Mouse (Mus musculus) stomach, embryonic 16.5 days (tissue): ENCODE measurements around the gene Med12l. TPM values are rescaled to one million over a fixed set of nuclear protein-coding genes. Genes with fewer than 3 reads are reported as not detected.

Experiments used
- ATAC-seq: fragments of 200-750 bp; cut with Nextera tagmentation; 2 replicates; pipeline ENCODE4 v1.8.0; 2017; ENCODE audit warnings: moderate number of reproducible peaks, moderate TSS enrichment; ENCODE audit not compliant: insufficient read depth, low FRiP score
- H3K27ac ChIP-seq: fragments of 300-500 bp; sonication (generic); 2 replicates; pipeline ENCODE4 v1.5.1; 2014; ENCODE audit warnings: low read length
- H3K27me3 ChIP-seq: fragments of 300-500 bp; sonication (generic); 2 replicates; pipeline ENCODE4 v1.6.1; 2014; ENCODE audit warnings: low read length, control low read depth, mixed read lengths; ENCODE audit not compliant: control insufficient read depth, insufficient read depth
- H3K36me3 ChIP-seq: fragments of 300-500 bp; sonication (generic); 2 replicates; pipeline ENCODE4 v1.6.1; 2014; ENCODE audit warnings: low read length; ENCODE audit not compliant: control insufficient read depth, insufficient read depth
- H3K4me1 ChIP-seq: fragments of 300-500 bp; sonication (generic); 2 replicates; pipeline ENCODE4 v1.6.1; 2014; ENCODE audit warnings: low read length, control low read depth, mixed read lengths; ENCODE audit not compliant: control insufficient read depth, insufficient read depth
- H3K4me2 ChIP-seq: fragments of 300-500 bp; sonication (generic); 2 replicates; pipeline ENCODE4 v1.6.1; 2014; ENCODE audit warnings: low read depth, low read length, mixed read lengths
- H3K4me3 ChIP-seq: fragments of 300-500 bp; sonication (generic); replicated peaks from 2 replicates; pipeline ENCODE4 v1.5.1; 2014; ENCODE audit warnings: mild to moderate bottlenecking, low read length
- H3K9ac ChIP-seq: fragments of 300-500 bp; sonication (generic); 2 replicates; pipeline ENCODE4 v1.6.1; 2014; ENCODE audit warnings: low read length
- H3K9me3 ChIP-seq: fragments of 300-500 bp; sonication (generic); replicated peaks from 2 replicates; pipeline ENCODE4 v1.6.1; 2016; ENCODE audit warnings: low read length, control low read depth; ENCODE audit not compliant: control insufficient read depth
- WGBS: fragments of 180-500 bp; shearing (Covaris S2); extraction: QIAGEN DNeasy Blood & Tissue Kit; methylation state at CpG from one replicate; pipeline ENCODE4 v1.1.7; 2014; 5-methylcytosine and 5-hydroxymethylcytosine counted together
- polyA plus RNA-seq: library from polyadenylated mRNA; unstranded; fragments of >200 nt; fragmentation: Nextera tagmentation; extraction: Ambion mirVana; gene quantifications from 2 replicates; pipeline ENCODE4 v1.2.1, GENCODE M21; 2015

Med12l gene
- polyA plus RNA-seq, 1 experiment from 2014 or later: 1.2 TPM

GRCm38 (mm10) chr3:59270811-59271210 lies 265.2 kb downstream of the Med12l start:
- 91% methylated on average over 6 of the region's 6 CpGs for WGBS
- H3K9me3 ChIP-seq: no peaks in the 10 kb centered on the region
- H3K27me3 ChIP-seq: no peaks in the 10 kb centered on the region
- H3K36me3 ChIP-seq: no peaks in the 10 kb centered on the region
- ATAC-seq: no peak
- no peak overlapping the region for H3K4me2 ChIP-seq
- no peak overlapping the region for H3K27ac ChIP-seq
- H3K4me1 ChIP-seq: no peaks in the 10 kb centered on the region
- H3K9ac ChIP-seq: no peak overlapping the region
- H3K4me3 ChIP-seq: no peak overlapping the region

- no peak for ATAC-seq
Measured at GRCm38 (mm10) chr3:59277502-59278253, 272.1 kb downstream of the Med12l start.

GRCm38 (mm10) chr3:59278254-59278533 lies 272.6 kb downstream of the Med12l start:
- ATAC-seq: no peak
- H3K9me3 ChIP-seq: no peaks in the 10 kb centered on the region
- 89% methylated on average over 3 of the region's 3 CpGs for WGBS
- no peak overlapping the region for H3K27ac ChIP-seq
- no peak overlapping the region for H3K9ac ChIP-seq
- H3K4me2 ChIP-seq: no peak overlapping the region
- H3K36me3 ChIP-seq: no peaks in the 10 kb centered on the region
- no peaks in the 10 kb centered on the region for H3K27me3 ChIP-seq
- H3K4me1 ChIP-seq: no peaks in the 10 kb centered on the region
- H3K4me3 ChIP-seq: no peak overlapping the region

More at GRCm38 (mm10) chr3:59277502-59278253, 272.1 kb downstream of the Med12l start:
- H3K36me3 ChIP-seq: no peaks in the 10 kb centered on the region
- H3K9ac ChIP-seq: no peak overlapping the region
- WGBS: 38% methylated on average over 3 of the region's 3 CpGs
- no peak overlapping the region for H3K4me2 ChIP-seq
- H3K9me3 ChIP-seq: no peaks in the 10 kb centered on the region
- H3K27me3 ChIP-seq: no peaks in the 10 kb centered on the region
- no peak overlapping the region for H3K27ac ChIP-seq
- no peaks in the 10 kb centered on the region for H3K4me1 ChIP-seq
- H3K4me3 ChIP-seq: no peak overlapping the region

GRCm38 (mm10) chr3:59278620-59279019 lies 273.0 kb downstream of the Med12l start:
- H3K27ac ChIP-seq: no peak overlapping the region
- no peaks in the 10 kb centered on the region for H3K27me3 ChIP-seq
- no peaks in the 10 kb centered on the region for H3K36me3 ChIP-seq
- ATAC-seq: no peak
- no peak overlapping the region for H3K4me3 ChIP-seq
- H3K4me1 ChIP-seq: no peaks in the 10 kb centered on the region
- no peak overlapping the region for H3K4me2 ChIP-seq
- H3K9me3 ChIP-seq: no peaks in the 10 kb centered on the region
- H3K9ac ChIP-seq: no peak overlapping the region

- H3K27ac ChIP-seq: no peak overlapping the region
- no peak for ATAC-seq
- H3K9ac ChIP-seq: no peak overlapping the region
- H3K4me3 ChIP-seq: no peak overlapping the region
- H3K27me3 ChIP-seq: no peaks in the 10 kb centered on the region
- H3K4me1 ChIP-seq: no peaks in the 10 kb centered on the region
- no peaks in the 10 kb centered on the region for H3K9me3 ChIP-seq
- WGBS: 53% methylated on average over 2 of the region's 2 CpGs
- H3K36me3 ChIP-seq: no peaks in the 10 kb centered on the region
- no peak overlapping the region for H3K4me2 ChIP-seq
Measured at GRCm38 (mm10) chr3:59290551-59290950, 284.9 kb downstream of the Med12l start.

- H3K9ac ChIP-seq: no peak overlapping the region
- H3K4me2 ChIP-seq: no peak overlapping the region
- WGBS: 81% methylated on average over 5 of the region's 5 CpGs
- no peaks in the 10 kb centered on the region for H3K9me3 ChIP-seq
- H3K27ac ChIP-seq: no peak overlapping the region
- no peak overlapping the region for H3K4me3 ChIP-seq
- no peaks in the 10 kb centered on the region for H3K36me3 ChIP-seq
- H3K4me1 ChIP-seq: no peaks in the 10 kb centered on the region
- ATAC-seq: no peak
- no peaks in the 10 kb centered on the region for H3K27me3 ChIP-seq
Measured at GRCm38 (mm10) chr3:59293437-59294199, 288.0 kb downstream of the Med12l start.

GRCm38 (mm10) chr3:59295699-59296562 lies 290.3 kb downstream of the Med12l start:
- 85% methylated on average over 16 of the region's 16 CpGs for WGBS
- Histone ChIP-seq H3K4me2 (no peak overlapping the region), H3K9ac (no peak overlapping the region), H3K9me3 (no peaks in the 10 kb centered on the region), H3K27me3 (no peaks in the 10 kb centered on the region), H3K4me1 (no peaks in the 10 kb centered on the region), H3K36me3 (no peaks in the 10 kb centered on the region), H3K4me3 (no peak overlapping the region), H3K27ac (no peak overlapping the region)
- no peak for ATAC-seq

- 81% methylated on average over 5 of the region's 5 CpGs for WGBS
- Histone ChIP-seq H3K9me3 (no peaks in the 10 kb centered on the region), H3K9ac (no peak overlapping the region), H3K4me1 (no peaks in the 10 kb centered on the region), H3K27me3 (no peaks in the 10 kb centered on the region), H3K36me3 (no peaks in the 10 kb centered on the region), H3K4me3 (no peak overlapping the region), H3K27ac (no peak overlapping the region), H3K4me2 (no peak overlapping the region)
- no peak for ATAC-seq
Measured at GRCm38 (mm10) chr3:59296563-59297130, 291.0 kb downstream of the Med12l start.
